ENCODE assay signal across 27 mouse cellular contexts in the genomic region with DNA sequence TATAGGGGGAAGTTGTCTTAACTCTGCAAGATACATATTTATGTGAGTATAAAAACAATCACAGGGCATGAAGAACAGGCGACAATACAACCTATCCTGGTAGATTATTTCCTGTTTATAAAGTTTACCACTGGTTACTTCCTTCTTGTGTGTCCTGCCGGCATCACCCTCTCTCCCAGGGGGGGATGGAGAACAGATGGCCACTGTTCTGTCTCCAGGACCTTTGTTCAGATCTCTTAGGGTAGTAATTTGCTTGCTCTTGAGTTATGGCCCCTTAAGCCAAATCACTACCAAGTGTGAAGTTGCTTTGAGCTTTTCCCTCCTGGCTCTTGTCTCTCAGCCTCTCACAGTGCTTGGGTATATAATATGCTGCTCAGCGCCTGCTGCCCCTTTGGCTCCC.
DNase-seq lines count a peak whose midpoint lies in the region; ATAC-seq and TF ChIP-seq lines count a peak whose summit lies in the region.
"Had no signal": no experiment of that assay in that cellular context is flagged by ENCODE, and none has a peak within 500 bp of the region (broad histone marks: within the 10 kb centered on the region; RNA-seq: fewer than 3 reads in every experiment).

No protein-coding gene starts in this region.

- peaks cover 28% of the 10 kb centered on the region for H3K4me1 ChIP-seq in forebrain, embryonic 15.5 days
- H3K4me1 ChIP-seq in forebrain, embryonic 14.5 days (ENCODE audit: control insufficient read depth, insufficient read depth, low read length) = peaks cover 4% of the 10 kb centered on the region
- H3K4me1 ChIP-seq: forebrain, embryonic 12.5 days; liver, embryonic 12.5 days; midbrain, embryonic 15.5 days; neural tube, embryonic 15.5 days had no signal

- peaks cover 7% of the 10 kb centered on the region for H3K27me3 ChIP-seq in forebrain, embryonic 15.5 days
- H3K27me3 ChIP-seq in forebrain, embryonic 14.5 days (replicated peaks; ENCODE audit: control insufficient read depth, insufficient read depth, low read length) = peaks cover 9% of the 10 kb centered on the region; the same call in 1 of the 2 replicates
- H3K27me3 ChIP-seq: embryonic facial prominence, embryonic 15.5 days had no signal

- peaks cover 5% of the 10 kb centered on the region; the same call in 1 of the 2 replicates for H3K36me3 ChIP-seq in forebrain, embryonic 15.5 days
- H3K36me3 ChIP-seq in forebrain, embryonic 14.5 days (ENCODE audit: control insufficient read depth, insufficient read depth, low read length) = no peaks in the 10 kb centered on the region
- H3K36me3 ChIP-seq: embryonic facial prominence, embryonic 10.5 days; forebrain, embryonic 12.5 days; heart, embryonic 13.5 days; liver, embryonic 12.5 days; midbrain, embryonic 10.5 days; midbrain, embryonic 15.5 days; neural tube, embryonic 15.5 days had no signal

- H3K4me3 ChIP-seq in forebrain, embryonic 15.5 days = no peak overlapping the region
- no peak overlapping the region for H3K4me3 ChIP-seq in forebrain, embryonic 14.5 days (ENCODE audit: low read depth, low read length)
- H3K4me3 ChIP-seq: embryonic facial prominence, embryonic 10.5 days; embryonic facial prominence, embryonic 15.5 days; forebrain, embryonic 12.5 days; gastrocnemius, adult 2 months; heart, adult 2 months; heart, embryonic 13.5 days; left cerebral cortex, adult 2 months; liver, embryonic 12.5 days; midbrain, embryonic 10.5 days; midbrain, embryonic 15.5 days; neural tube, embryonic 15.5 days had no signal

- no peak overlapping the region for H3K9ac ChIP-seq in forebrain, embryonic 15.5 days (replicated peaks)
- no peak overlapping the region for H3K9ac ChIP-seq in forebrain, embryonic 14.5 days (ENCODE audit: low read length)
- H3K9ac ChIP-seq: embryonic facial prominence, embryonic 15.5 days; forebrain, embryonic 12.5 days; heart, embryonic 13.5 days; hindbrain, embryonic 14.5 days; liver, embryonic 12.5 days; liver, postnatal 0 days; midbrain, embryonic 15.5 days; neural tube, embryonic 15.5 days had no signal

- no peak overlapping the region for H3K4me2 ChIP-seq in forebrain, embryonic 15.5 days (replicated peaks)
- no peak overlapping the region for H3K4me2 ChIP-seq in forebrain, embryonic 14.5 days (ENCODE audit: low read length)
- H3K4me2 ChIP-seq: embryonic facial prominence, embryonic 15.5 days; forebrain, embryonic 12.5 days; heart, embryonic 13.5 days; hindbrain, embryonic 14.5 days; liver, embryonic 12.5 days; midbrain, embryonic 15.5 days; neural tube, embryonic 15.5 days had no signal

- ATAC-seq in forebrain, embryonic 15.5 days (replicated peaks) = 0 out of 2 replicates have a peak, but pooled peaks have one; percentile 45
- no peak for ATAC-seq in forebrain, embryonic 14.5 days
- no peak for ATAC-seq in megakaryocyte progenitor cell, adult 5-6 weeks (replicated peaks; ENCODE audit: poor library complexity)
- ATAC-seq: CD4-positive, CD25-positive, alpha-beta regulatory T cell, adult 4 months; intestine, postnatal 0 days; liver, embryonic 12.5 days; liver, postnatal 0 days; midbrain, embryonic 15.5 days had no signal

- no peak overlapping the region for H3K27ac ChIP-seq in forebrain, embryonic 15.5 days (replicated peaks)
- no peak overlapping the region for H3K27ac ChIP-seq in forebrain, embryonic 14.5 days (ENCODE audit: low read depth, low read length)
- H3K27ac ChIP-seq: embryonic facial prominence, embryonic 10.5 days; embryonic facial prominence, embryonic 15.5 days; forebrain, embryonic 12.5 days; gastrocnemius, adult 2 months; heart, adult 2 months; heart, embryonic 13.5 days; hindbrain, embryonic 14.5 days; left cerebral cortex, adult 2 months; liver, embryonic 12.5 days; midbrain, embryonic 10.5 days; midbrain, embryonic 15.5 days; neural tube, embryonic 15.5 days had no signal

- whole genome bisulfite sequencing in forebrain, embryonic 15.5 days = 72% methylated on average over 3 of the region's 3 CpGs
- WGBS in forebrain, embryonic 14.5 days = 81% methylated on average over 3 of the region's 3 CpGs

- DNase-seq in cerebellum, postnatal 14 days = peak; percentile 10 to 54
- DNase-seq in cerebellum, adult 9-10 months = no peak
- DNase-seq in forebrain, embryonic 14.5 days (ENCODE audit: low spot score) = no peak
- peak; percentile 40 for DNase-seq in brain, embryonic 14.5 days (ENCODE audit: low read depth)
- peak; percentile 40 for DNase-seq in mesoderm, embryonic 11.5 days (ENCODE audit: low read depth, low spot score)
- DNase-seq: adrenal gland, postnatal 25 days; gastrocnemius, adult 2 months; gastrocnemius, postnatal 36 days; heart, adult 2 months; liver, postnatal 0 days; retina, postnatal 1 day; right cerebral cortex, postnatal 14 days; thymus, postnatal 4 days had no signal

- no peaks in the 10 kb centered on the region for H3K9me3 ChIP-seq in forebrain, embryonic 15.5 days
- no peaks in the 10 kb centered on the region for H3K9me3 ChIP-seq in forebrain, embryonic 14.5 days (replicated peaks; ENCODE audit: control insufficient read depth, low read length)
- H3K9me3 ChIP-seq: embryonic facial prominence, embryonic 10.5 days; embryonic facial prominence, embryonic 15.5 days; forebrain, embryonic 12.5 days; heart, embryonic 13.5 days; liver, embryonic 12.5 days; midbrain, embryonic 15.5 days; neural tube, embryonic 15.5 days had no signal

- no peak for TF ChIP-seq POLR2A in brain, embryonic 14.5 days (IDR thresholded peaks at IDR 0.05; ENCODE audit: borderline replicate concordance, extremely low read depth, insufficient read depth, insufficient read length, poor library complexity, severe bottlenecking)

- no peak for TF ChIP-seq CTCF in brain, embryonic 14.5 days (IDR thresholded peaks at IDR 0.05; ENCODE audit: borderline replicate concordance, extremely low read depth, insufficient read depth, insufficient read length)

Comparison
In these comparisons a context has a peak if more than half of its experiments do, and no peak if none do; other contexts are left out.
1. DNase-seq: peak in cerebellum, postnatal 14 days (2 of 2), brain, embryonic 14.5 days (single experiment) and mesoderm, embryonic 11.5 days (single experiment); none in cerebellum, adult 9-10 months (single experiment) and forebrain, embryonic 14.5 days (single experiment).